Mouse (Mus musculus) thymus, postnatal 10 days (tissue): ENCODE measurements around the gene Il11ra2.
"Not testable (repeated sequence)": the region's sequence is repeated elsewhere in the genome, so short reads cannot be mapped to it uniquely, and the experiment has no call there.

Source experiments
- DNase-seq, 2 experiments: peaks; one replicate each; pipeline ENCODE4 v3.0.0; 2021; ENCODE audit warnings: low spot score in 2 of 2

The Il11ra2 gene

DNA sequence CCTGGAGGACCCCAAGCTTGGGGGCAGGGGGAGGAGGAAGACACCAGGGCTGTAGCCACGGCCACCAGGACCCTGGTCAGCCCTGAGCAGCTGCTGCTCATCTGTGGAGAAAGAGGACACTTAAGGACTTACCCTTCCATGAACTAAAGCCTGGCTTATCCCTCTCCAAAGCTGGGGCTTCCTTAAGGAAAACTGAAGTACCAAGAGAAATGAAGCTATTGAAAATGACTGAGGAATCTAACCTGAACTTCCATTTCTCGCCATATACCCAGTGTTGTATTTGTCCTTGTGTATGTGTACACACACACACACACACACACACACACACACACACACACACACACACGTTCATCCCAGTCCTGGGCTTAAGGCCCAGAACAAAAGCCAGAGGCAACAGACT is at the start of gene Il11ra2:
Gene Il11ra2 (minus strand): TSS at position 101 of the 400 bp plus-strand sequence.
- not testable (repeated sequence) for DNase-seq

GRCm38 (mm10) chr4:42682183-42682524 is 20.5 kb upstream of the Il11ra2 start:
- not testable (repeated sequence) for DNase-seq

DNA sequence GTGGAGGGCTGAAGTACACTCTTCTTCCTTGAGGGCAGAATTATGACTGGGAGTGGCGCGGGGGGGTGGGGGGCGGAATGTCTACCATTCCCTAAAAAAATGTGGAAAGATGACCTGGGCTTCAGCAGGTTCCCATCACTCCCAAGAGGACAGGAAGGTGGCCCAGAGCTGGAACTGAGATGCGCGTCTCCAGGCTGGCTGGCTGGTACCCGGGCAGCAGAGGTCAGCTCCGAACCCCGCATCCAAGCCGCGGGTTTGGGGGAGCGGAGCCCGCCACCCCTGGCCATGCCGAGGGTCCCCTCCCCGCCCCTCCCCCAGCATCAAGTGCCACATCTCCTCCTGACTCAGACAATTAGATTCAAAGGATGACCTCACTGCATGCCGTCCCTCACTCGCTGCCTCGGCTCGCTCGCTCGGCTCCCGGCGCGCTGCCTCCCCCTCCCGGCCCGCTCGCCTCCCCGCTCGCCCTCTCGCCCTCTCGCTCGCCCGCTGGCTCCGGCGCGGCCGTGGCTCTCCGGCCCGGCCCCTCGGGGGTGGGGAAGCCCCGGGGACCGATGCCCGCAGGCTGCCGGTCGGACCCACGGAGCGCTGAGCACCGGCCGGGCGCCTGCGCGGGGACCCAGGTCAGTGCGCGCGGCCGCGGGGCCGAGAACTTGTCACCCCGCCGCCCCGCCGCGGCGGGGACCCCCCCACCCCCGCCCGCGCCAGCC is 19.9 kb upstream of the Il11ra2 start:
- DNase-seq = not testable (repeated sequence)

GRCm38 (mm10) chr4:42680374-42681356 is 19.0 kb upstream of the Il11ra2 start:
- DNase-seq = not testable (repeated sequence)

DNA sequence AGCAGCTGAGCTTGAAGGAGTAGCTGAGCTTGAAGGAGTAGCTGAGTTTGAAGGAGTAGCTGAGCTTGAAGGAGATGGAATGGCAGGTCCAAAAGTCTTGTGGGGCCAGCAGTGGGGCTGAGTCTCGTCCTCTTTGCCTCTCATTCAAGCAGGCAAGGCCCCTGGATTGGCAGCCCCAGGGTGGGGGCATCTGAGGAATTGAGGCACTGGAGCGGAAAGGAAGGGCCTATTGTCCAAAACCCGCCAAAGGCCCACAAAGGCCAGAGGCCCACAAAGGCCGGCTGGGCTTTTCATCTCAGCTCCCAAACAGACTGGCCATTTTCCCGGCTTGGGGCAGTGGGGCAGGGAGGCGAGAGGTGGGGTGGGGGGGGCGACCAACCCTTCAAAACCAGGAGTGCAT is 17.7 kb upstream of the Il11ra2 start:
- not testable (repeated sequence) for DNase-seq

- DNase-seq = not testable (repeated sequence)
Observed at GRCm38 (mm10) chr4:42675415-42675814, 13.7 kb upstream of the Il11ra2 start.

DNA sequence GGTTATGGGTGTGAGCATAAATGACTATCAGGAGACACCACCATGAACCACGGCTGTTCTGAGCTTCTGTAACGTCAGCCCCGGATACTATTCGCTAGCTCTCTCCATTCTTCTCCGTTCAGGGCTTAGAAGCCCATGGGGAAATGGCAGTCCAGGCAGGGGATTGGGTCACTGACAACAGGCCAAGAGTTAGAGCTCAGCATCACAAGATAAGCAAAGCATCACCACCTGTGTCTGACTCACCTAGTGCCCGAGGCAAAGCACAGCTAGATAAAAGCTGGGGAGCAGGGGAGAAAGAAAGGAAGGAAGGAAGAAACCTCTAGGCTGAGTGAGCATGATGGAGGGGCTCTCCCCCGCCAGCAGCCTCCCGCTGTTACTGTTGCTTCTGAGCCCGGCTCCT is 6.7 kb downstream of the Il11ra2 start, which contains the start of gene Ccl27b:
Gene Ccl27b (plus strand): TSS at position 301 of the 400 bp plus-strand sequence.
- DNase-seq = not testable (repeated sequence)

GRCm38 (mm10) chr4:42629419-42629818 is 32.3 kb downstream of the Il11ra2 start, which contains the start of gene Gm2564:
Gene Gm2564, plus strand, starts transcription at chr4:42629719.
- DNase-seq = not testable (repeated sequence)

GRCm38 (mm10) chr4:42611895-42612294 is 49.8 kb downstream of the Il11ra2 start, which contains the start of gene Gm10591:
Gene Gm10591, plus strand, starts transcription at chr4:42612195.
- not testable (repeated sequence) for DNase-seq
